Comparison of ENCODE assay signal across 15 mouse cellular contexts in genomic region chr2:106825461-106825860, GRCm38 (mm10).
"Had no signal": no experiment of that assay in that cellular context is flagged by ENCODE, and none has a peak within 500 bp of the region (broad histone marks: within the 10 kb centered on the region; RNA-seq: fewer than 3 reads in every experiment).

No protein-coding gene starts in this region.

- DNase-seq: lung, adult 18-20 months; lung, embryonic 14.5 days; lung, postnatal 10 days; lung, postnatal 4 days; right cerebral cortex, postnatal 14 days; thymus, adult 2 months; thymus, postnatal 25 days; thymus, postnatal 4 days had no signal

- H3K4me1 ChIP-seq: megakaryocyte, embryonic 14.5 days had no signal

- H3K9me3 ChIP-seq: midbrain, embryonic 13.5 days; midbrain, embryonic 15.5 days; neural tube, embryonic 12.5 days; stomach, embryonic 15.5 days had no signal

- H3K27me3 ChIP-seq: megakaryocyte, embryonic 14.5 days; midbrain, embryonic 13.5 days; midbrain, embryonic 15.5 days; neural tube, embryonic 12.5 days; stomach, embryonic 15.5 days had no signal

- H3K4me3 ChIP-seq: megakaryocyte, embryonic 14.5 days; midbrain, embryonic 13.5 days; midbrain, embryonic 15.5 days; neural tube, embryonic 12.5 days; stomach, embryonic 15.5 days had no signal

- H3K27ac ChIP-seq: midbrain, embryonic 13.5 days; midbrain, embryonic 15.5 days; neural tube, embryonic 12.5 days; stomach, embryonic 15.5 days; stomach, postnatal 0 days had no signal

- H3K4me2 ChIP-seq: lung, embryonic 14.5 days; midbrain, embryonic 11.5 days; midbrain, embryonic 13.5 days; midbrain, embryonic 15.5 days; neural tube, embryonic 12.5 days; stomach, embryonic 15.5 days had no signal

- H3K9ac ChIP-seq: lung, embryonic 14.5 days; midbrain, embryonic 13.5 days; midbrain, embryonic 15.5 days; neural tube, embryonic 12.5 days; stomach, embryonic 15.5 days had no signal

- H3K36me3 ChIP-seq: midbrain, embryonic 13.5 days; midbrain, embryonic 15.5 days; neural tube, embryonic 12.5 days; stomach, embryonic 15.5 days had no signal

- ATAC-seq: midbrain, embryonic 13.5 days; midbrain, embryonic 15.5 days had no signal
